In the genomic region with DNA sequence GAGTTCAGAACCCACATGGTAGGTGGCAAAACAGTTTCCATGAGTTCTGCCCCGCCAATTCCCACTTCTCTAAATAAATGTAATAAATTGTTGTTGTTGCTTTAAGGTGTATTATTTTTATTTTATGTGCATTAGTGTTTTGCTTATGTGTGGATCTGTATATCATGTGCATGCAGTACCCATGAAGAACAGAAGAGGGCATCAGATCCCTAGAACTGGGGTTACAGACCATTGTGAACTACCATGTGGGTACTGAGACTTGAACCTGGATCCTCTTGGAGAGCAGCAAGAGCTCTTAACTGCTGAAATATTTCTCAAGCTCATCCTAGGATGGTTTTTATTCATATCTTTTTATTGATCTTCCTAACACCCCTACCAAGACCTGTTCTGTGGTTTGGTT, we compare ENCODE assay signal across 9 mouse cellular contexts. TPM values are rescaled to one million over a fixed set of nuclear protein-coding genes. Genes with fewer than 3 reads are reported as not detected.
DNase-seq lines count a peak whose midpoint lies in the region; ATAC-seq and TF ChIP-seq lines count a peak whose summit lies in the region.
"Had no signal": no experiment of that assay in that cellular context is flagged by ENCODE, and none has a peak within 500 bp of the region (broad histone marks: within the 10 kb centered on the region; RNA-seq: fewer than 3 reads in every experiment).

No protein-coding gene starts in this region.

- H3K9ac ChIP-seq in midbrain, embryonic 11.5 days (ENCODE audit: low read length) = no peak overlapping the region
- H3K9ac ChIP-seq: limb, embryonic 15.5 days had no signal

- peaks cover 13% of the 10 kb centered on the region for H3K4me1 ChIP-seq in midbrain, embryonic 11.5 days (ENCODE audit: control insufficient read depth, insufficient read depth, low read length)

- 64% methylated on average over 1 of the region's 1 CpGs for WGBS in midbrain, embryonic 11.5 days

- peak; percentile 40 for DNase-seq in adrenal gland, adult 2 months
- no peak for DNase-seq in adrenal gland, postnatal 4 days (ENCODE audit: low spot score in 2 of 2)
- no peak for DNase-seq in layer of hippocampus, adult 2 months (ENCODE audit: low spot score in 2 of 2)
- no peak for DNase-seq in layer of hippocampus, adult 9-10 months (ENCODE audit: low spot score)
- DNase-seq in T-cell, adult 2 months (ENCODE audit: low spot score) = peak; percentile 55
- peak; percentile 11 to 53 for DNase-seq in heart, postnatal 14 days
- DNase-seq in midbrain, embryonic 11.5 days (ENCODE audit: low spot score, missing footprints) = no peak

- no peak overlapping the region for H3K4me2 ChIP-seq in midbrain, embryonic 11.5 days
- H3K4me2 ChIP-seq: limb, embryonic 15.5 days had no signal

- H3K27ac ChIP-seq in layer of hippocampus, adult 2 months = no peak overlapping the region
- H3K27ac ChIP-seq in midbrain, embryonic 11.5 days (ENCODE audit: low read depth, low read length) = no peak overlapping the region
- H3K27ac ChIP-seq: limb, embryonic 15.5 days had no signal

- H3K36me3 ChIP-seq in midbrain, embryonic 11.5 days (ENCODE audit: control insufficient read depth, insufficient read depth, low read length) = no peaks in the 10 kb centered on the region
- H3K36me3 ChIP-seq: limb, embryonic 15.5 days had no signal

- no peak overlapping the region for H3K4me3 ChIP-seq in layer of hippocampus, adult 2 months
- no peak overlapping the region for H3K4me3 ChIP-seq in midbrain, embryonic 11.5 days (ENCODE audit: low read depth, low read length)
- H3K4me3 ChIP-seq: limb, embryonic 15.5 days had no signal

- no peaks in the 10 kb centered on the region for H3K9me3 ChIP-seq in midbrain, embryonic 11.5 days (ENCODE audit: control insufficient read depth, low read length)
- H3K9me3 ChIP-seq: limb, embryonic 15.5 days had no signal

- TF ChIP-seq CTCF in layer of hippocampus, adult 2 months (conservative IDR thresholded peaks at IDR 0.05) = peak; percentile 83

- H3K27me3 ChIP-seq in midbrain, embryonic 11.5 days (ENCODE audit: control insufficient read depth, insufficient read depth, low read length) = no peaks in the 10 kb centered on the region
- H3K27me3 ChIP-seq: limb, embryonic 15.5 days had no signal

- intact Hi-C loops in heart, postnatal 14 days (cut with DNase I) = loop anchor here (5.0 kb wide), 1 partner anchor 214 kb away; the partner anchor contains the start of gene Smpd4

- ATAC-seq in monocyte, adult 5-6 weeks (replicated peaks; ENCODE audit: insufficient number of reproducible peaks, low FRiP score, low TSS enrichment, poor library complexity, severe bottlenecking) = peak; percentile 40; the same call in 1 of the 2 replicates
- ATAC-seq in midbrain, embryonic 11.5 days (ENCODE audit: low FRiP score) = no peak

RNA-seq across cellular contexts. Expression of gene Snap29, which starts 2.9 kb away (rescaled TPM):
- total RNA-seq in adrenal gland, adult 2 months (2021) = 10 to 100 TPM; 23.0 to 37.7 TPM
- polyA plus RNA-seq in adrenal gland, adult 2 months (2012; rRNA removed) = 3.4 and 4.8 TPM in 2 replicates
- 10 to 100 TPM; 22.9 TPM for total RNA-seq in adrenal gland, postnatal 4 days (2021)
- total RNA-seq in layer of hippocampus, adult 2 months (2021) = 10 to 100 TPM; 19.4 to 20.6 TPM
- total RNA-seq in heart, postnatal 14 days (2021) = 10 to 100 TPM; 15.8 to 16.5 TPM
- 27.6 to 47.3 TPM (median 45.0 TPM) in 3 replicates for total RNA-seq in monocyte, adult 5-6 weeks (2017)
- polyA plus RNA-seq in midbrain, embryonic 11.5 days (2014; fragmentation: Nextera tagmentation; extraction: Ambion mirVana) = 7.5 and 8.0 TPM in 2 replicates

RNA-seq across cellular contexts. Expression of gene Pi4ka, which starts 3.3 kb away (rescaled TPM):
- total RNA-seq in adrenal gland, adult 2 months (2021) = 100 to 1,000 TPM in 1 of 2 experiments, 10 to 100 TPM in 1; 84.8 to 119 TPM
- 30.4 and 39.6 TPM in 2 replicates for polyA plus RNA-seq in adrenal gland, adult 2 months (2012; rRNA removed)
- total RNA-seq in adrenal gland, postnatal 4 days (2021) = 10 to 100 TPM; 65.0 to 70.9 TPM
- 100 to 1,000 TPM; 275 to 301 TPM for total RNA-seq in layer of hippocampus, adult 2 months (2021)
- total RNA-seq in heart, postnatal 14 days (2021) = 10 to 100 TPM; 52.7 to 54.3 TPM
- 37.0 to 77.2 TPM (median 57.7 TPM) in 3 replicates for total RNA-seq in monocyte, adult 5-6 weeks (2017)
- 40.1 and 46.1 TPM in 2 replicates for polyA plus RNA-seq in midbrain, embryonic 11.5 days (2014; fragmentation: Nextera tagmentation; extraction: Ambion mirVana)

RNA-seq across cellular contexts. Expression of gene Crkl, which starts 48.9 kb away (rescaled TPM):
- total RNA-seq in adrenal gland, adult 2 months (2021) = 10 to 100 TPM; 30.3 to 49.1 TPM
- polyA plus RNA-seq in adrenal gland, adult 2 months (2012; rRNA removed) = 60.0 and 83.4 TPM in 2 replicates
- total RNA-seq in adrenal gland, postnatal 4 days (2021) = 10 to 100 TPM; 32.1 to 35.0 TPM
- 10 to 100 TPM; 33.5 to 37.4 TPM for total RNA-seq in layer of hippocampus, adult 2 months (2021)
- total RNA-seq in heart, postnatal 14 days (2021) = 10 to 100 TPM; 25.2 to 28.9 TPM
- total RNA-seq in monocyte, adult 5-6 weeks (2017) = 14.8 to 29.1 TPM (median 28.5 TPM) in 3 replicates
- 85.5 and 92.2 TPM in 2 replicates for polyA plus RNA-seq in midbrain, embryonic 11.5 days (2014; fragmentation: Nextera tagmentation; extraction: Ambion mirVana)

Comparison
In these comparisons a context has a peak if more than half of its experiments do, and no peak if none do; other contexts are left out.
1. DNase-seq: peak in adrenal gland, adult 2 months (single experiment), T-cell, adult 2 months (single experiment) and heart, postnatal 14 days (2 of 2); none in adrenal gland, postnatal 4 days (0 of 2), layer of hippocampus, adult 2 months (0 of 2), layer of hippocampus, adult 9-10 months (single experiment) and midbrain, embryonic 11.5 days (single experiment).